Mouse (Mus musculus) heart, postnatal 0 days (tissue): ENCODE results near the gene Vps8. TPM values are rescaled to one million over a fixed set of nuclear protein-coding genes. Genes with fewer than 3 reads are reported as not detected.

Source experiments
- ATAC-seq: fragments of 200-750 bp; cut with Nextera tagmentation; 2 replicates; pipeline ENCODE4 v1.8.0; 2017; ENCODE audit warnings: low read depth, moderate number of reproducible peaks, moderate library complexity; ENCODE audit not compliant: insufficient read depth
- DNase-seq: peaks from one replicate; pipeline ENCODE4 v3.0.0-alpha.2; 2016; ENCODE audit warnings: low spot score
- H3K27ac ChIP-seq: fragments of 300-500 bp; sonication (generic); 2 replicates; pipeline ENCODE4 v1.5.1; 2014; ENCODE audit warnings: low read depth, mild to moderate bottlenecking
- H3K27me3 ChIP-seq: fragments of 300-500 bp; sonication (generic); 2 replicates; pipeline ENCODE4 v1.6.1; 2014; ENCODE audit warnings: low read length, mixed read lengths; ENCODE audit not compliant: control insufficient read depth, insufficient read depth
- H3K36me3 ChIP-seq: fragments of 300-500 bp; sonication (generic); replicated peaks from 2 replicates; pipeline ENCODE4 v1.6.1; 2014; ENCODE audit warnings: low read length, mixed read lengths; ENCODE audit not compliant: control insufficient read depth, insufficient read depth
- H3K4me1 ChIP-seq: fragments of 300-500 bp; sonication (generic); 2 replicates; pipeline ENCODE4 v1.6.1; 2014; ENCODE audit warnings: antibody characterized with exemption; ENCODE audit not compliant: control insufficient read depth, insufficient read depth
- H3K4me2 ChIP-seq: fragments of 300-500 bp; sonication (generic); 2 replicates; pipeline ENCODE4 v1.6.1; 2014; ENCODE audit warnings: low read depth, mild to moderate bottlenecking, low read length, moderate library complexity
- H3K4me3 ChIP-seq: fragments of 300-500 bp; sonication (generic); 2 replicates; pipeline ENCODE4 v1.5.1; 2014; ENCODE audit warnings: low read depth, low read length
- H3K9ac ChIP-seq: fragments of 300-500 bp; sonication (generic); replicated peaks from 2 replicates; pipeline ENCODE4 v1.6.1; 2014; ENCODE audit warnings: low read depth, low read length, mixed read lengths
- H3K9me3 ChIP-seq: fragments of 300-500 bp; sonication (generic); replicated peaks from 2 replicates; pipeline ENCODE4 v1.6.1; 2016; ENCODE audit warnings: low read length; ENCODE audit not compliant: control insufficient read depth
- CTCF ChIP-seq: IDR thresholded peaks from 2 replicates; pipeline ENCODE4 v1.5.1; 2016; ENCODE audit warnings: antibody characterized with exemption, control low read depth, low read depth
- EP300 ChIP-seq: IDR thresholded peaks from 2 replicates; pipeline ENCODE4 v1.6.1; 2016; ENCODE audit warnings: antibody characterized with exemption, low read depth
- WGBS: fragments of 180-500 bp; shearing (Covaris S2); extraction: QIAGEN DNeasy Blood & Tissue Kit; methylation state at CpG from one replicate; pipeline ENCODE4 v1.1.7; 2014; 5-methylcytosine and 5-hydroxymethylcytosine counted together
- polyA plus RNA-seq: library from polyadenylated mRNA; unstranded; fragments of >200 nt; fragmentation: Nextera tagmentation; extraction: Ambion mirVana; gene quantifications from 2 replicates; pipeline ENCODE4 v1.2.1, GENCODE M21; 2015
- total RNA-seq: library from RNA; depleted of rRNA; stranded (reverse); fragments of >200 nt; gene quantifications from 2 replicates; pipeline ENCODE4 v1.2.3, GENCODE M21; 2014; ENCODE audit warnings: low replicate concordance

The Vps8 gene
- total and polyA plus RNA-seq, 2 experiments from 2014 or later, result 21.3 to 94.8 TPM

DNA sequence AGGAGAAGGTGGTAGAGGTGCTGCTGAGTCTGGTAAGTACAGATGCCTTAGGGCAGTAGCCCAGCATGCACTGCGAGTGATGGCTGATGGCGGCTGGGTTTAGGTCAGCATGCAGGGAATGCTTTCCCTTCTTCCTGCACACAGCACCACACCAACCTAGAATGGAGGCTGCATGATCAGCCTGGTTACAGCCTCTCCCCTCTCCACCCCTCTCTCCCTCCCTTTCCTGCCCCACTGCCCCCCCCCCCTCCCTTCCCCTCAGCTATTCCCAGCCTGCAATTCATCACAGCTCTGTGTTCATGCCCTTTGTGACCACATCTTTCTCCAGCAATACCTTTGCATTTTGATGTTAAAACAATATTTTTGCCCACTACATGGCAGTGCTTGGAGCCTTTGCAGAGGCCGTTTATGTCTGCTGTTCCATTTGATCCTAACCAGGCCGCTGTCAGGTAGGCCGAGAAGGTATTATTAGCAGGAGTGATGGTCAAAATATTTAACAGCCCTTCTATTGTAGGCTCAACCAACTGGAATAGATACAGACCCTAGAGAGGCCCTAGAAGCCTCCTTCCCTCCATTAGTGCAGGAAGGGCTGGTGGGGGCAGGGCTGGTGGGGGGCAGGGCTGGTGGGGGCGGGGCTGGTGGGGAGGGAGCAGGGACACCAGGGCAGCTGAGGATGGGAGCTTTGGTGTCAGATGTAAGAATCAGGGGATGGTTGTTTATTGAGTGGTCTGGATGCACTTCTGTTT, 17.5 kb upstream of the Vps8 start:
- no peaks in the 10 kb centered on the region for H3K36me3 ChIP-seq
- 43% methylated on average over 5 of the region's 6 CpGs for WGBS
- TF ChIP-seq EP300, result no peak
- no peak for TF ChIP-seq CTCF
- no peaks in the 10 kb centered on the region for H3K9me3 ChIP-seq
- no peak for ATAC-seq
- no peaks in the 10 kb centered on the region for H3K27me3 ChIP-seq
- no peak for DNase-seq
- no peak overlapping the region for H3K4me2 ChIP-seq
- H3K4me1 ChIP-seq, result no peaks in the 10 kb centered on the region
- H3K27ac ChIP-seq, result no peak overlapping the region
- H3K9ac ChIP-seq, result no peak overlapping the region
- no peak overlapping the region for H3K4me3 ChIP-seq

DNA sequence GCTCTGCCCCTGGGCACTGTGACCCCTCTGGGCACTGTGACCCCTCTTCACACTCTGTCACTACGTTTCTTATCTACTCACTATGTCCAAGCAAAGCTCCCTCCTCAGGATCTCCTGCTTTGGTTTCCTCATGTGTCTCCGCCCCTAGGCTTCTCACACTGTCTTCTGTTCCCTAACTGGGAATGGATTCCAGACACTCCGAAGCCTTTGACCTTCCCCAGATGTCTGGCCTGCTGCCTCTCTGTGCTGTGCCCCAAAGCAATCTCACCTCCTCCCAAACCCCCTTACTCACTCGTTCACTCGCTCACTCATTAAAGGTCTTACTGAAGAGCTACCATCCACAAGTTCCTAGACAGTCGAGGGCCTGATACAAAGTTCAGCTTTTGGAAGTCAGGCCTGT, 16.8 kb upstream of the Vps8 start:
- Histone ChIP-seq H3K36me3 (no peaks in the 10 kb centered on the region), H3K4me1 (no peaks in the 10 kb centered on the region), H3K9me3 (no peaks in the 10 kb centered on the region), H3K4me3 (no peak overlapping the region), H3K4me2 (no peak overlapping the region), H3K9ac (no peak overlapping the region), H3K27ac (no peak overlapping the region), H3K27me3 (no peaks in the 10 kb centered on the region)
- DNase-seq (no peak), ATAC-seq (no peak)
- TF ChIP-seq CTCF (no peak), EP300 (no peak)
- WGBS, result 49% methylated on average over 6 of the region's 6 CpGs

DNA sequence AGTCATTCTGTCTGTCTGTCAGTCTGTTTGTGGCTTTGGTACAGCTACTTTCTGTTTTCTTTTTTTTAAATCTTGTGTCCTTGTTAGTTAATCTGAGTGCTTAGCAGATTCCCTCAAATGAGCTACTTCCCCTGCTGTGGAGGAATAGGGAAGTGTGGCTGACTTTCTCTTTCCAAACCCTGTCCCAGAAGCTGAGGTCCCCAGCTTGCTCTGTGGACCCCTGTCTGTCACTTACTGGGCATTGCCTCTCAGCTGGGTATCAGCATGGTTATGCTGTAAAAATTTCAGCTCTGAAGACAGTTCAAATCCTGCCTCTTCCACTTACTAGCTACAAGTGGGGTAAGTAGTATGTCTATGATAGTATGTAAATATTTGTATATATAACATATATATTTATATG, 11.1 kb upstream of the Vps8 start:
- H3K9ac ChIP-seq, result no peak overlapping the region
- H3K27me3 ChIP-seq, result no peaks in the 10 kb centered on the region
- no peaks in the 10 kb centered on the region for H3K4me1 ChIP-seq
- DNase-seq, result no peak
- no peaks in the 10 kb centered on the region for H3K9me3 ChIP-seq
- H3K4me3 ChIP-seq, result no peak overlapping the region
- ATAC-seq, result no peak
- TF ChIP-seq CTCF, result no peak
- no peak for TF ChIP-seq EP300
- H3K4me2 ChIP-seq, result no peak overlapping the region
- H3K27ac ChIP-seq, result no peak overlapping the region
- no peaks in the 10 kb centered on the region for H3K36me3 ChIP-seq

DNA sequence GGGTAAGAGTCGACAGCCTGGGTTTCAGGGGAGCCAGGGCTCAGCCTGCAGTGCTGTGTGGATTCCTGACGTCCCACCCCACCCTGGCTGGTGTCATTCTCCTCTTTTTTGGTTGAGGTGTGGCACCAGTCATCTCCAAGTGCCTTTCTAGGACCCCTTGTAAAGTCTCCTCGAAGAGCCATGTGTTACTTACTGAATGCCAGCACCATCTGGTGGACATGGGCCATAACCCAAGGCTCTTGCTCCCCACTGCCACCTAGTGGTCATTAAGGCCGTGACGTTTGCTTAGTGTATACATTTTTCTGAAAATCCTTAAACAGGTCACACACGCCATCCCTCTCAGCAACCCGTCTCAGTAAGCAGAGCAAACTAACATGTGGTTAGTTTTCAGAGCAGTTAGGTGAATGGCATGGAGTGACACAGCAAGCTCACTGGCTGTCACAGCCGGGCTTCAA, 10.3 kb upstream of the Vps8 start:
- 16% methylated on average over 8 of the region's 8 CpGs for WGBS
- Histone ChIP-seq H3K27me3 (no peaks in the 10 kb centered on the region), H3K4me3 (no peak overlapping the region), H3K36me3 (no peaks in the 10 kb centered on the region), H3K9ac (no peak overlapping the region), H3K9me3 (no peaks in the 10 kb centered on the region), H3K27ac (no peak overlapping the region), H3K4me1 (no peaks in the 10 kb centered on the region), H3K4me2 (no peak overlapping the region)
- DNase-seq (peak; percentile 71), ATAC-seq (0 out of 2 replicates have a peak, but pooled peaks have one; percentile 44)
- TF ChIP-seq CTCF (peak; percentile 100), EP300 (no peak)

DNA sequence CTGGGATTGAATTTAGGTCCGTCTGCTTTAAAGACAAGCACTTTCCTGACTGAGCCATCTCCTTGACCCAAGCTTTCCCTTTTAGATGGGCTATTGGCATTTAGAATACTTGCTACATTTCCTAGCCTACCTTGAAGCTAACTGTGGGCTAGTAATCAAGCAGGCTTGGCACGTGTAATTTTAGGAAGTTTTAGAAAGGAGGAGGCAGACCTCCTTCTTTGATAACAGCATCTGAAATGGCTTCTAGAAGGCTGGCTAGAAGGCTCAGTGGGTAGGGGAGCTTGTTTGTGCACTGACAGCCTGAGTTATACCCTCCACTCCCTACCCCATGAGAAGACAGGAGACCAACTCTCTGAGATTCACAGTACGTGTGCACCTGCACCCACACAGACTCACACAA, 9.1 kb upstream of the Vps8 start:
- ATAC-seq (no peak), DNase-seq (no peak)
- no peak overlapping the region for H3K4me3 ChIP-seq
- no peaks in the 10 kb centered on the region for H3K36me3 ChIP-seq
- H3K27ac ChIP-seq, result no peak overlapping the region
- H3K4me1 ChIP-seq, result no peaks in the 10 kb centered on the region
- H3K27me3 ChIP-seq, result no peaks in the 10 kb centered on the region
- 61% methylated on average over 3 of the region's 3 CpGs for WGBS
- no peak overlapping the region for H3K9ac ChIP-seq
- no peak for TF ChIP-seq CTCF
- no peak for TF ChIP-seq EP300
- no peaks in the 10 kb centered on the region for H3K9me3 ChIP-seq
- no peak overlapping the region for H3K4me2 ChIP-seq

- Histone ChIP-seq H3K4me2 (no peak overlapping the region), H3K4me1 (no peaks in the 10 kb centered on the region), H3K27ac (no peak overlapping the region), H3K27me3 (no peaks in the 10 kb centered on the region), H3K9me3 (no peaks in the 10 kb centered on the region), H3K36me3 (no peaks in the 10 kb centered on the region), H3K9ac (no peak overlapping the region), H3K4me3 (no peak overlapping the region)
- DNase-seq, result no peak
- WGBS, result 91% methylated on average over 8 of the region's 8 CpGs
- TF ChIP-seq CTCF (no peak), EP300 (no peak)
- ATAC-seq, result no peak
Observed at GRCm38 (mm10) chr16:21415128-21415527, 7.8 kb upstream of the Vps8 start.
